Comparison of ENCODE assay signal across 23 mouse cellular contexts in genomic region chr1:109850591-109850990, GRCm38 (mm10).
DNase-seq lines count a peak whose midpoint lies in the region; ATAC-seq and TF ChIP-seq lines count a peak whose summit lies in the region.
"Had no signal": no experiment of that assay in that cellular context is flagged by ENCODE, and none has a peak within 500 bp of the region (broad histone marks: within the 10 kb centered on the region; RNA-seq: fewer than 3 reads in every experiment).

No protein-coding gene starts in this region.

- TF ChIP-seq CTCF in hindbrain, postnatal 0 days (IDR thresholded peaks at IDR 0.05; ENCODE audit: low read depth), result no peak
- TF ChIP-seq CTCF in midbrain, postnatal 0 days (IDR thresholded peaks at IDR 0.05), result no peak

- no peaks in the 10 kb centered on the region for H3K27me3 ChIP-seq in hindbrain, postnatal 0 days (ENCODE audit: insufficient read depth, low read length)
- no peaks in the 10 kb centered on the region for H3K27me3 ChIP-seq in hindbrain, embryonic 13.5 days
- no peaks in the 10 kb centered on the region for H3K27me3 ChIP-seq in midbrain, postnatal 0 days (ENCODE audit: insufficient read depth, low read length)
- H3K27me3 ChIP-seq in midbrain, embryonic 16.5 days (ENCODE audit: control insufficient read depth, insufficient read depth, low read depth, low read length), result no peaks in the 10 kb centered on the region
- H3K27me3 ChIP-seq: heart, embryonic 13.5 days had no signal

- no peak overlapping the region for H3K4me2 ChIP-seq in hindbrain, postnatal 0 days (ENCODE audit: low read depth, low read length)
- H3K4me2 ChIP-seq in hindbrain, embryonic 13.5 days, result no peak overlapping the region
- no peak overlapping the region for H3K4me2 ChIP-seq in midbrain, postnatal 0 days (ENCODE audit: low read depth, low read length, poor library complexity, severe bottlenecking)
- no peak overlapping the region for H3K4me2 ChIP-seq in midbrain, embryonic 16.5 days (ENCODE audit: low read length)
- H3K4me2 ChIP-seq: heart, embryonic 13.5 days had no signal

- no peak overlapping the region for H3K9ac ChIP-seq in hindbrain, postnatal 0 days (replicated peaks; ENCODE audit: low read length)
- no peak overlapping the region for H3K9ac ChIP-seq in hindbrain, embryonic 13.5 days
- no peak overlapping the region for H3K9ac ChIP-seq in midbrain, postnatal 0 days (replicated peaks; ENCODE audit: low read length, poor library complexity, severe bottlenecking)
- H3K9ac ChIP-seq in midbrain, embryonic 16.5 days (ENCODE audit: low read depth, low read length), result no peak overlapping the region
- H3K9ac ChIP-seq: forebrain, postnatal 0 days; heart, embryonic 13.5 days had no signal

- H3K27ac ChIP-seq in hindbrain, postnatal 0 days, result no peak overlapping the region
- no peak overlapping the region for H3K27ac ChIP-seq in hindbrain, embryonic 13.5 days
- no peak overlapping the region for H3K27ac ChIP-seq in midbrain, postnatal 0 days (ENCODE audit: low read depth, low read length)
- H3K27ac ChIP-seq in midbrain, embryonic 16.5 days (ENCODE audit: low read length), result no peak overlapping the region
- H3K27ac ChIP-seq: forebrain, embryonic 10.5 days; gastrocnemius, adult 2 months; heart, embryonic 13.5 days had no signal

- H3K9me3 ChIP-seq in hindbrain, postnatal 0 days (ENCODE audit: low read length), result no peaks in the 10 kb centered on the region
- no peaks in the 10 kb centered on the region for H3K9me3 ChIP-seq in hindbrain, embryonic 13.5 days
- H3K9me3 ChIP-seq in midbrain, postnatal 0 days (ENCODE audit: low read length), result no peaks in the 10 kb centered on the region
- H3K9me3 ChIP-seq in midbrain, embryonic 16.5 days (replicated peaks; ENCODE audit: control insufficient read depth, low read length, poor library complexity, severe bottlenecking), result no peaks in the 10 kb centered on the region
- H3K9me3 ChIP-seq: forebrain, embryonic 10.5 days; heart, embryonic 13.5 days had no signal

- no peaks in the 10 kb centered on the region for H3K4me1 ChIP-seq in hindbrain, postnatal 0 days (ENCODE audit: insufficient read depth, low read length)
- no peaks in the 10 kb centered on the region for H3K4me1 ChIP-seq in hindbrain, embryonic 13.5 days (replicated peaks)
- no peaks in the 10 kb centered on the region for H3K4me1 ChIP-seq in midbrain, postnatal 0 days (ENCODE audit: insufficient read depth, low read length)
- no peaks in the 10 kb centered on the region for H3K4me1 ChIP-seq in midbrain, embryonic 16.5 days (ENCODE audit: control insufficient read depth, insufficient read depth, low read length)
- H3K4me1 ChIP-seq: forebrain, embryonic 10.5 days; heart, embryonic 13.5 days had no signal

- no peak overlapping the region for H3K4me3 ChIP-seq in hindbrain, postnatal 0 days (ENCODE audit: low read length)
- H3K4me3 ChIP-seq in hindbrain, embryonic 13.5 days, result no peak overlapping the region
- no peak overlapping the region for H3K4me3 ChIP-seq in midbrain, postnatal 0 days (ENCODE audit: low read depth, low read length)
- H3K4me3 ChIP-seq in midbrain, embryonic 16.5 days (ENCODE audit: low read depth, low read length), result no peak overlapping the region
- H3K4me3 ChIP-seq: forebrain, embryonic 10.5 days; gastrocnemius, adult 2 months; heart, embryonic 13.5 days had no signal

- ATAC-seq in hindbrain, postnatal 0 days, result peak; percentile 86
- ATAC-seq in hindbrain, embryonic 13.5 days (ENCODE audit: low FRiP score), result no peak
- ATAC-seq in midbrain, postnatal 0 days (ENCODE audit: low FRiP score), result 0 out of 2 replicates have a peak, but pooled peaks have one; percentile 44
- ATAC-seq in midbrain, embryonic 16.5 days, result no peak
- ATAC-seq: CD4-positive, CD25-positive, alpha-beta regulatory T cell, adult 4 months; forebrain, embryonic 14.5 days; forebrain, postnatal 0 days had no signal

- H3K36me3 ChIP-seq in hindbrain, postnatal 0 days (ENCODE audit: insufficient read depth, low read length), result no peaks in the 10 kb centered on the region
- no peaks in the 10 kb centered on the region for H3K36me3 ChIP-seq in hindbrain, embryonic 13.5 days
- H3K36me3 ChIP-seq in midbrain, postnatal 0 days (ENCODE audit: insufficient read depth, low read length), result no peaks in the 10 kb centered on the region
- H3K36me3 ChIP-seq in midbrain, embryonic 16.5 days (ENCODE audit: control insufficient read depth, insufficient read depth, low read length), result no peaks in the 10 kb centered on the region
- H3K36me3 ChIP-seq: forebrain, embryonic 10.5 days; heart, embryonic 13.5 days had no signal

- DNase-seq in cerebellum, postnatal 14 days, result peak; percentile 50 to 60
- DNase-seq in cerebellum, postnatal 36 days, result no peak
- DNase-seq in hindbrain, postnatal 0 days (ENCODE audit: low spot score), result peak; percentile 57
- peak; percentile 51 for DNase-seq in midbrain, postnatal 0 days (ENCODE audit: low spot score)
- DNase-seq in ovary, postnatal 10 days (ENCODE audit: low spot score), result no peak
- DNase-seq: adrenal gland, adult 2 months; adrenal gland, postnatal 14 days; cerebellum, adult 11-12 months; cerebellum, adult 8-10 months; forebrain, postnatal 0 days; gastrocnemius, adult 2 months; gastrocnemius, postnatal 14 days; heart, adult 18-20 months; heart, postnatal 14 days; heart, postnatal 4 days; kidney, adult 18-20 months; kidney, adult 9 months had no signal

Comparison
In these comparisons a context has a peak if more than half of its experiments do, and no peak if none do; other contexts are left out.
1. DNase-seq: peak in cerebellum, postnatal 14 days (2 of 2), hindbrain, postnatal 0 days (single experiment) and midbrain, postnatal 0 days (single experiment); none in cerebellum, postnatal 36 days (0 of 2) and ovary, postnatal 10 days (single experiment).
2. ATAC-seq: peak in hindbrain, postnatal 0 days (single experiment) and midbrain, postnatal 0 days (single experiment); none in hindbrain, embryonic 13.5 days (single experiment) and midbrain, embryonic 16.5 days (single experiment).